Comparison of ENCODE assay signal across 8 mouse cellular contexts in the genomic region with DNA sequence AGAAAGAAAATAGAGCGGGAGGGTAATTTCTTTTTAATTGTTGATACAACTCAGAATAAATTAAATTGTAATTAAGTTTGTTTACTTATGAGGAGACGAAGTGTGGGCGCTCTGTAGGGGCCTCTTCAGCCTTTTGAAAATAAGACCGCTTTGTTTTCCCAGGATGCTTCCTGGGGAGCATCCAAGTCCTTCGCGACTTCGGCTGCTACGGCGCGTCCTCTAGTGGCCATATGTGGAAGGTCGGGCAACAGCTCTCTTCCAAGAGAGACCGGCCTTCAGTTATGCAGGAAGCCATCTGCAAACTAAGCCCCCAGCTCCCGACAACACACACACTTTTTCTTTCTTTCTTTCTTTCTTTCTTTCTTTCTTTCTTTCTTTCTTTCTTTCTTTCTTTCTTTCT. TPM values are rescaled to one million over a fixed set of nuclear protein-coding genes. Genes with fewer than 3 reads are reported as not detected.
A peak's percentile ranks its signal among the peaks of the same experiment; 100 is the strongest.
DNase-seq lines count a peak whose midpoint lies in the region; ATAC-seq and TF ChIP-seq lines count a peak whose summit lies in the region.

No protein-coding gene starts in this region.

- H3K27me3 ChIP-seq in embryonic facial prominence, embryonic 15.5 days: no peaks in the 10 kb centered on the region
- H3K27me3 ChIP-seq in heart, embryonic 14.5 days (ENCODE audit: control insufficient read depth, insufficient read depth, low read length): no peaks in the 10 kb centered on the region
- H3K27me3 ChIP-seq in liver, embryonic 13.5 days: no peaks in the 10 kb centered on the region
- no peaks in the 10 kb centered on the region for H3K27me3 ChIP-seq in neural tube, embryonic 12.5 days (replicated peaks)
- no peaks in the 10 kb centered on the region for H3K27me3 ChIP-seq in stomach, postnatal 0 days (ENCODE audit: control insufficient read depth, insufficient read depth, low read length)

- 0 out of 2 replicates have a peak overlapping the region, but pooled peaks have one; percentile 10 for H3K4me3 ChIP-seq in embryonic facial prominence, embryonic 15.5 days (replicated peaks)
- no peak overlapping the region; a peak in 1 of 4 replicates for H3K4me3 ChIP-seq in heart, embryonic 14.5 days (ENCODE audit: control insufficient read depth in 1 of 2, insufficient read depth in 1 of 2, low read depth in 1 of 2, low read length in 2 of 2)
- no peak overlapping the region for H3K4me3 ChIP-seq in liver, embryonic 13.5 days (replicated peaks)
- H3K4me3 ChIP-seq in neural tube, embryonic 12.5 days: no peak overlapping the region
- no peak overlapping the region for H3K4me3 ChIP-seq in stomach, postnatal 0 days (ENCODE audit: low read depth, low read length)

- no peaks in the 10 kb centered on the region for H3K36me3 ChIP-seq in embryonic facial prominence, embryonic 15.5 days
- H3K36me3 ChIP-seq in heart, embryonic 14.5 days (ENCODE audit: control insufficient read depth, insufficient read depth, low read length): no peaks in the 10 kb centered on the region
- H3K36me3 ChIP-seq in liver, embryonic 13.5 days: no peaks in the 10 kb centered on the region
- H3K36me3 ChIP-seq in neural tube, embryonic 12.5 days: no peaks in the 10 kb centered on the region
- H3K36me3 ChIP-seq in stomach, postnatal 0 days (ENCODE audit: control insufficient read depth, insufficient read depth, low read length): no peaks in the 10 kb centered on the region

- 2% methylated on average over 13 of the region's 13 CpGs for WGBS in embryonic facial prominence, embryonic 15.5 days
- 3% methylated on average over 13 of the region's 13 CpGs for WGBS in heart, embryonic 14.5 days
- WGBS in liver, embryonic 13.5 days (ENCODE audit: insufficient replicate concordance): 8% methylated on average over 13 of the region's 13 CpGs
- under 1% methylated on average over 13 of the region's 13 CpGs for WGBS in neural tube, embryonic 12.5 days
- WGBS in stomach, postnatal 0 days: 3% methylated on average over 13 of the region's 13 CpGs

- peaks cover 9% of the 10 kb centered on the region; the same call in 1 of the 2 replicates for H3K4me1 ChIP-seq in embryonic facial prominence, embryonic 15.5 days
- H3K4me1 ChIP-seq in heart, embryonic 14.5 days (ENCODE audit: control insufficient read depth in 2 of 2, insufficient read depth in 2 of 2, low read length in 2 of 2): peaks cover 0 to 2% of the 10 kb centered on the region in 2 experiments; a peak in 1 of 4 replicates
- no peaks in the 10 kb centered on the region for H3K4me1 ChIP-seq in liver, embryonic 13.5 days (replicated peaks)
- 0 out of 2 replicates have a peak, but pooled peaks cover 5% of the 10 kb centered on the region for H3K4me1 ChIP-seq in neural tube, embryonic 12.5 days
- no peaks in the 10 kb centered on the region for H3K4me1 ChIP-seq in stomach, postnatal 0 days (replicated peaks; ENCODE audit: control insufficient read depth, insufficient read depth)

- TF ChIP-seq EP300 in stomach, postnatal 0 days (optimal IDR thresholded peaks at IDR 0.05): no peak

- no peak overlapping the region for H3K27ac ChIP-seq in embryonic facial prominence, embryonic 15.5 days (replicated peaks)
- no peak overlapping the region for H3K27ac ChIP-seq in heart, embryonic 14.5 days (replicated peaks in 1 of 2; ENCODE audit: control insufficient read depth in 1 of 2, insufficient read depth in 1 of 2, low read depth in 2 of 2, low read length in 2 of 2)
- H3K27ac ChIP-seq in liver, embryonic 13.5 days: no peak overlapping the region
- no peak overlapping the region for H3K27ac ChIP-seq in neural tube, embryonic 12.5 days
- no peak overlapping the region for H3K27ac ChIP-seq in stomach, postnatal 0 days (replicated peaks)

- no peak overlapping the region for H3K9ac ChIP-seq in embryonic facial prominence, embryonic 15.5 days
- no peak overlapping the region for H3K9ac ChIP-seq in heart, embryonic 14.5 days (ENCODE audit: low read length)
- no peak overlapping the region for H3K9ac ChIP-seq in liver, embryonic 13.5 days
- no peak overlapping the region for H3K9ac ChIP-seq in neural tube, embryonic 12.5 days
- no peak overlapping the region for H3K9ac ChIP-seq in stomach, postnatal 0 days (ENCODE audit: low read length)

- peak; percentile 59; the same call in 1 of the 2 replicates for ATAC-seq in embryonic facial prominence, embryonic 15.5 days (ENCODE audit: insufficient number of reproducible peaks, low FRiP score, low TSS enrichment, low read depth)
- ATAC-seq in heart, embryonic 14.5 days (ENCODE audit: insufficient number of reproducible peaks, insufficient read depth, low FRiP score, low read depth): 0 out of 2 replicates have a peak, but pooled peaks have one; percentile 29
- no peak for ATAC-seq in liver, embryonic 13.5 days (ENCODE audit: low read depth)
- peak; percentile 59 for ATAC-seq in neural tube, embryonic 12.5 days (ENCODE audit: low FRiP score, low read depth)
- no peak for ATAC-seq in stomach, postnatal 0 days (ENCODE audit: low FRiP score, low TSS enrichment)

- H3K4me2 ChIP-seq in embryonic facial prominence, embryonic 15.5 days (replicated peaks): peak overlapping the region; percentile 27; the same call in 1 of the 2 replicates
- H3K4me2 ChIP-seq in heart, embryonic 14.5 days (ENCODE audit: low read length): peak overlapping the region; percentile 46
- no peak overlapping the region for H3K4me2 ChIP-seq in liver, embryonic 13.5 days
- H3K4me2 ChIP-seq in neural tube, embryonic 12.5 days (replicated peaks): peak overlapping the region; percentile 35
- H3K4me2 ChIP-seq in stomach, postnatal 0 days (replicated peaks; ENCODE audit: low read depth): no peak overlapping the region

- no peaks in the 10 kb centered on the region for H3K9me3 ChIP-seq in embryonic facial prominence, embryonic 15.5 days (replicated peaks)
- H3K9me3 ChIP-seq in heart, embryonic 14.5 days (ENCODE audit: control insufficient read depth, low read length): 0 out of 2 replicates have a peak, but pooled peaks cover 7% of the 10 kb centered on the region
- no peaks in the 10 kb centered on the region for H3K9me3 ChIP-seq in liver, embryonic 13.5 days (replicated peaks)
- peaks cover 8% of the 10 kb centered on the region; the same call in 1 of the 2 replicates for H3K9me3 ChIP-seq in neural tube, embryonic 12.5 days
- H3K9me3 ChIP-seq in stomach, postnatal 0 days (ENCODE audit: control insufficient read depth, low read length): no peaks in the 10 kb centered on the region

- TF ChIP-seq CTCF in stomach, postnatal 0 days (IDR thresholded peaks at IDR 0.05; ENCODE audit: low read depth): peak; percentile 95

- peak; percentile 87 for DNase-seq in 416B (ENCODE audit: low read depth)
- peak; percentile 83 for DNase-seq in adrenal gland, postnatal 25 days
- peak; percentile 92 for DNase-seq in kidney, postnatal 10 days
- peak; percentile 48 for DNase-seq in liver, embryonic 13.5 days
- peak; percentile 81 for DNase-seq in stomach, postnatal 0 days (ENCODE audit: low spot score)

RNA-seq across cellular contexts. Expression of a gene that starts 54.1 kb away (rescaled TPM):
- total RNA-seq in adrenal gland, postnatal 25 days (2021): 52.8 and 55.6 TPM in 2 replicates
- 15.6 and 19.3 TPM in 2 replicates for polyA plus RNA-seq in embryonic facial prominence, embryonic 15.5 days (2015; fragmentation: Nextera tagmentation; extraction: Ambion mirVana)
- polyA plus RNA-seq in heart, embryonic 14.5 days (2014; fragmentation: Nextera tagmentation; extraction: Ambion mirVana): 18.8 and 20.3 TPM in 2 replicates
- 5.8 and 6.0 TPM in 2 replicates for polyA plus RNA-seq in liver, embryonic 13.5 days (2015; fragmentation: Nextera tagmentation; extraction: Ambion mirVana)
- polyA plus RNA-seq in neural tube, embryonic 12.5 days (2016; fragmentation: Nextera tagmentation; extraction: Ambion mirVana): 18.8 and 24.6 TPM in 2 replicates
- 6.4 and 8.5 TPM in 2 replicates for polyA plus RNA-seq in stomach, postnatal 0 days (2015; fragmentation: Nextera tagmentation; extraction: Ambion mirVana)

Comparison
In these comparisons a context has a peak if more than half of its experiments do, and no peak if none do; other contexts are left out.
1. ATAC-seq: peak in embryonic facial prominence, embryonic 15.5 days (single experiment), heart, embryonic 14.5 days (single experiment) and neural tube, embryonic 12.5 days (single experiment); none in liver, embryonic 13.5 days (single experiment) and stomach, postnatal 0 days (single experiment).
2. H3K4me2 ChIP-seq: peak in embryonic facial prominence, embryonic 15.5 days (single experiment), heart, embryonic 14.5 days (single experiment) and neural tube, embryonic 12.5 days (single experiment); none in liver, embryonic 13.5 days (single experiment) and stomach, postnatal 0 days (single experiment).
3. Peak in every context shown above with its lines, with median percentiles within 50 percentile points of each other: DNase-seq.